Mouse (Mus musculus) 3134 (cell line): ENCODE results near the gene Wnt3a.

Experiments used
- DNase-seq: peaks from one replicate; pipeline ENCODE4 v3.0.0-alpha.2; 2011; ENCODE audit warnings: low spot score; ENCODE audit not compliant: insufficient read length; ENCODE audit errors: extremely low read depth

Gene Wnt3a

DNA sequence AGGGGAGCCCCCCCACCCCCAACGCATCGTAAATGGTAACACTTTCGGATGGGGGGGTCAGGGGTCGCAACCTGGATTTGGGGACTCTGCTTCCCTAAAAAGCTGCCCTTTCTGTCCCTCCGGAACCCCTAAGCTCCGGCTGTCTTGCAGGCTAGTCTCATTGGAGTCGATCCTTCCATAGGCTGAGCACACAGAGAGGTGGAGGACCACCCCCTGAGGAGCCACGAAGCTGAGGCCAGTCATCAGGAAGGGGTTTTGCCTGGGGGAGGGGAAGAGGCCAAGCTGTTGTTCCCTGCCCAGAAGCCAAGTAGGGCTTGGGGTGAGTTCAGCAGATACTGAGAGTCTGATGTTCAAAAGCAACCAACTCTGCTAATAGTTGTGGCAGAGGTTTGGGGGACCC is 26.0 kb downstream of the Wnt3a start:
- DNase-seq = no peak

DNA sequence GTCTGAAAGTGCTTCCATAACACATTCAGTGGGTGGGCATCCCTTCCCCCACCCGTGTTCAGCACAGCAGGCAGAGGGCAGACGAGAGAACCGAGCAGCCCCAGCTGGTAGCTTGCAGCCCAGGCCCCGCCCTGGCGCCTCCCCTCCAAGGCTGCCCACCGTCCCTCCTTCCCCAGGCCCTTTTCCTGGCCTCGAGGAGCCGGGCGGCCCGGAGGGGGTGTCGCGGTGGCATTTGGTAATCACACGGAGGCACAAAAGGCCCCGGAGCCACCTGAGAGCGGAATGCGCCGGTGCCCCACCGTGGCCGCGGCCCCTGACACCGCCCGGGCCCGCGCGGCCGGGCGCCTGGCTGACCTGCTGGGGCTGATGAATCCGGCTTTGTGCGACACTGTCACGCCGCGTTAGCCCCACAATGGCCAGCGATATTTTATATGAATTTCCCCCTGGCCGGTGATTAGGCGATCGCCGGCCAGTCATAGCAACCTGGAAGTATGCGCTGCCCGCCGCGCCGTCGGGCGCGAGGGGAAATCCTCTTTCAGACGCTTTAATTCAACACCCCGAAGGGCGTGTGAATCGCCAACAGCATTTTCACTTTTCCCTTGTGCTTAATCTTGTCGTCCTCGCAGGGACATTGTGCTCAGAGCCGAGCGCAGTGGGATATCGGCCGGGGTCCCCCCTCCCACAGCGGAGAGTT is 26.5 kb downstream of the Wnt3a start:
- no peak for DNase-seq

DNA sequence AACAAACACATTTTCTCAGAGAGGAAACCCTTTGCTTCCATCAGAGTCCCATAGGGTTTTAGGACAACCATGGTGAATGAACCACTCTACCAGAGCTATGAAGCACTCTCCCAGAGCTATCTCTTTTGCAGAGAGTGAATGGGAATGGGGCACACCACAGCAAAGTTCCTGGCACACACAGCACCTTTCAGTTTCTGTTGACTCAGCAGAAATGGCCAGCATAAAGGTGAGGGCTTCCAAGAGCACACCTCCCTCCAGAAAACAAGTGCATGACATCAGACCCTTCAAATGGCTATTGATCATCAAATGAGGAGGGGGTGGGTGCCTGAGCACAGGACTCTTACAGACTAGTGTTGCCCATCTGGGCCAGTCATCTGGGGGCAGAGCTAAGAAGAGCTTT is 28.2 kb downstream of the Wnt3a start:
- DNase-seq = no peak

DNA sequence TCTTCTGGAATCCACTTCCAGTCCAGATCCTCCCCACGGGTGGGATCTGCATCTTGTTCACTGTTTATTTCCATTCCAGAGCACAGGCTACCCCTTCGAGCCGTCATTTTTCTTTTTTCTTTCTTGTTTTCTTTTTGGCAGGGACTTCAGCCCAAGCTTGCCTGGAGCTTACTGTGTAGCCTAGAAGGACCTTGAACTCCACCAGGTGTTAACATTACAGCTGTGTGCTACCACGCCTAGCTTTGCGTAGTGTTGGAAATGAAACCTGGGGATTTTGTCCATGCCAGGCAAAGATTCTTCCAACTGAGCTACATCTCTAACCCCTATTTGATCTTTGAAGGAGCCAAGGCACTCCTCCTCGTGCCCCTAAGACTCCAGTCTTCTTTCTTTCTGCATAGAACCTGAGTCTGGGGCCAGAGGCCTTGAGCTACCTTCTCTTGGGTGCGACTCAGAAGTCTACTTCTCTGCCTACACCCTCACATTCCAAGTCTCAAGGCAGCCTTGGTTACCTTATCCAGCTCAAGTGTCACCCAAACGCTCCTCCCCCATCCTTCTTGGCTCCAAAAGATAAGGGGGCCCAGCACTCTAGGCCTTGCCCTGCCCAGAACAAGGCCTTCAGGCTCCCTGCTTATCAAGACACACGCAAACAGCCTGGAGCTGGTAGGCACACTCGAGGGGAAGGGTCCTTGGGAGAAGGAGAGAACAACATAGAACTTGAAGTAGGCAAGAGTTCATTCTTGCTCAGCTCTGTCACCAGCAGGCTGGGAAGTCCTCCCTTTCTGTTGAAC is 29.7 kb downstream of the Wnt3a start:
- no peak for DNase-seq

DNA sequence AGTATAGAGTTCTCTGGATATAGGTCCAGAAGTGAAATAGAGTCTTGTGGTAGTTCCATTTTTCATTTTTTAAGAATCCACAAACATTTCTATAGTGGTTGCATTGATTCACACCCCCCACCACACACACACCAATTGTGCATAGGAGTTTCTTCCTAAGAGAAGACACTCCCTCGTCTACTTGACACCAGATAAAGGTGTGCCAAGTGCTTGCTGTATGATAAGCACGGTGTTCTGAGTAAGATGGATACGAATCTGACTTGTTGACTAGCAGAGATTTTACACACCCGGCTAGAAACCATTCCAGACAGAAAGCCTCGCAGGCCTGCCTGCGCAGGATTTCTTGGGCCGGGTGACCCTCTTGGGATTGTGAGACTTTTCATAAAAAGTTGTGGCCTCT is 30.9 kb downstream of the Wnt3a start:
- DNase-seq = no peak

DNA sequence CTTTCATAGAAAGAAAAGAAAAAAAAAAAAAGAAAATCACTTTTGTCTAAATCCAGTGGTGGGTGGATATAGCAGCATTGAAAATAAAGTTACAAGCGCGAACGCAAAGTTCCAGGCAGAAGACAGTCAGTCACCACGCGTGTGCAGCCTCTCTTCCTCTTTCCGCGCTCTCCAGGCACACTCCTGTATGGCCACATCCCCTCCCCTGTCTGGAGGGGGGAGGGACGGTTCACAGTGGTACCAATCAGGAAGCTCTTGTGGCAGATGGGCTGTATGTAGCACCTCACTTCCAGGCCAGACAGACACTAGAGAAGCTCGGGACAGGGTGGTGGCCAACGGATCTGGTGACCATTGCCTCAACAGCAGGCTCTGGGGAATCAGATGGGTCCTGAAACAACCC is 42.5 kb downstream of the Wnt3a start:
- DNase-seq = no peak

DNA sequence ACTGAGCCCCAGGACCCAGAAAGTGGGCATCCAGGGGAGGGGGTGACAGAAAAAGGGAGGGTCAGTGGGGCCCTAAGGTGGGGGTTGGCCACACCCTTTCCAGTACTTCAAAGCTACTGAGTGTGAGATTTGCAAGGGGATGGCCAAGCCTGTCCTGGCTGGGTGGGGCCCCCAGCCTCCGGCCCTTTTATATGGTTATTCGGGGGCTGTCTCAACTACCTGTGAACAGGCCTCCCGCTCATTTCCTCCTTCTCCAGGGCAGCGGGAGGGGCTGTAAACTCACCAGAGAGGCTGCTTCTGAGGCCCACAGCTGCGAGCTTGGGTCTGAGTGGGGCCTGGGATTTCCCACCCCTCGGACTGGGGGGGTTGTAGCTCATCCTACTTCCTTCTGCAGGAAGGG is 46.7 kb downstream of the Wnt3a start:
- DNase-seq = no peak

DNA sequence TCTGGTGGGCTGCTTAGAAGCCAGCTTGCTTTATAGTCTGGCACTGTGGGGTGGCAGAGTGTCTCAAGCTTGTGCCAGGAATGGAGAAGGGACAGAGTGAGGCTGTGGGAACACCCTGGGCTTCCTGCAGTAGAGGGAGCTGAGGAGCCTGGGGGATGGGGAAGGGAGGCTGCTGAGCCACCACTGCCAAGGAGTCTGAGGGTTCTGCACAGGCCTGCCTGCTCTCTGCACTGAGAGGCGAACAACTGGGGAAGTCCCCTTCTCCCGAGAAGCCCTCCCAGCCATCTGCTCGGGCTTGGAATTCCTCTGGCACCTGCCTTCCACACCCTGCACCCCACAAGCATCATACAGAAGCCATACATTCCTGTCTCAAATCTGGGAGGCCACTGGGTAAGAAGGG is 48.7 kb downstream of the Wnt3a start:
- DNase-seq = no peak

DNA sequence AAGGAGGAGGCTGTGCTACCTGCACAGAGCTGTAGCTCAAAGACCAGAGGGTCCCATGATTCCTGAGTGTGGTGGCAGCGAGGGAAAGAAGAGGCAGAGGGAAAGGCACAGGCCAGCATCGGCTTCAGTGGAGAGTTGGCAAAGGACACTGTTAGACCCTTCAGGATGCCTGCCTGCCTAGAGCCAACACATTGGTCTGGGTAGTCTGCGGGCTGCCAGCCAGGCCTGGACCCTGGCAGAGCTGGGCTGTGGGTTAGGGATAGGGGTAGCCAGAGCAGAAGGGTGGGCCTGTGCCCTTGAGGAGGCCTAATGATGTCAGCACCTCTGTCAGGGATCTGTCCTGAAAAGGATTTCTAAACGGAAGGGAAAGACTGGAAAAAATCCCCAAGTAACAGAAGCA is 50.8 kb downstream of the Wnt3a start:
- no peak for DNase-seq

DNA sequence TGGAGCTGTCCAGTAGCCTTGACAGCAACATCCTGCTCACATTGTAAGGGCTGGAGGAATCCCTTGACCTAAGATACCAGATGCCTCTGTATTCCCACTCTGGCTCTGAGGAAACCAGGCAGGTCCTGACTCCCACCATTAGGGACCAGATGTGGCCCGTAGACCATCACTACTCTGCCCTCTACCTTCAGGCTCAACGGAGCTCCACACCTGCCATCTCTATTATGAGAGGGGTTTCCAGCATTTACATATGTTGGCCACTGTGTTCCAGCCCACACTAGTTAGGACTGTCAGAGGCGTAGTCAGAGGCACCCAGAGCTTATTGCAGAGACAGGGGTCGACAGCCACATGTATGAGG is 51.1 kb downstream of the Wnt3a start:
- DNase-seq = no peak

DNA sequence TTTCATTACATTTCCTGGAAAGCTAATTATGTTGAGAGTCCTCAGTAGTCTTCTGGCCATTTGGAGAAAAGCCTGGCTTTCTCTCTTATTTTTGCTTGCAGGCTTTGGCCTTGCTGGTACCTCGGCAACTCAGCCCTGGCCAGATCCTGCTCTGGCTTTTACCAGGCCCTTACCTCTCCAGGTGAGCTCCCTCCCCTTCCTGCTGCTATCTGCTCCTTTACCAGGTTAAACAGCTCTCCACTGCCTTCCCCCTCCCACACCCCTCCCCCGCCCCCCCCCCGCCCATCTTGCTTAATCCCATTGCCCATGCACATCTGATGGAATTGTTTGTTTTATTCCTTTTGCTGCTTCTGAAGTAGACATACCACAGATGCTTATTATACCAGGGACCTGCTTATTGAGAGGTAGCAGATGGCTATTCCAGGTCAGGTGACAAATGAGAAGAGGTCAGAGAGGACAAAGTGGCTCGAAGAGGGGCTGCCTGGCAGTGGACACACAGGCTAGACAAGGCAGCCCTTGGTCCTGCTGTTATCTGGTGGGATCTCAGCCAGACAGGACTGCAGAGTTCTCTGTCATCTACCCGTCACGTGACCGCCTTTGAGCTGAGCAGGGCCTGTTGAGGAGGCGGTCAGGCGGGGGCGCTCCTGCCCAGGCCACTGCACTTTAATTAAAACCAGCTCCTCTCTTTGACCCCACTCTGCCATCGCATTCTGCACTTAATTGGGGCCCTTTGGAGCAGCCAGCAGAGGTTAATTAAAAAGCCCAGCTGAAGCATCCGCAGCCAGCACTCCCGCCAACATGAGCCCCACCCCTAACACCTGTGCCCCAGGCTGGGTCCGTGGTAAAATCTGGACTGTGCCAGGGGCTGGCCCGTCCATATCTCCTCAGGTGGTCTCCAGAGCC is 51.8 kb downstream of the Wnt3a start:
- peak; percentile 43 for DNase-seq

DNA sequence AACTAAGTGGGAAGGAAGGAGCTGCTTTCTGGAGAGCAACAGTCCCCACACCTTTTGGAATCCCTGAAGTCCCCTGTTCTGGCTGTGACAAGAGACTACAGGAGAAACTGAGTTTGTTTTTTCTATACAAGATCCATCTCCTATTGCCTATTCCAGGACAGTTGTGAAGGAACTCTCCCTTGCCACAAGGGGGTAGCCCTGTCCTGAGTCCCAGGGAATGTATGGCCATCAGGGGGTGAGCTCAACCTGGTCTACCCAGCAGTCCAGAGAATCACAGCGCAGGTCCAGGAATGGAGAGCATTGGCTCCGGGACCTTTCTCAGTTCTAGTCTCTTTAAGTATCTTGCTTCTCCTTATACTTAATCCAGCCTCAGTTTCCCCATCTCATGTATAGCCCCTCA is 57.8 kb downstream of the Wnt3a start:
- no peak for DNase-seq

DNA sequence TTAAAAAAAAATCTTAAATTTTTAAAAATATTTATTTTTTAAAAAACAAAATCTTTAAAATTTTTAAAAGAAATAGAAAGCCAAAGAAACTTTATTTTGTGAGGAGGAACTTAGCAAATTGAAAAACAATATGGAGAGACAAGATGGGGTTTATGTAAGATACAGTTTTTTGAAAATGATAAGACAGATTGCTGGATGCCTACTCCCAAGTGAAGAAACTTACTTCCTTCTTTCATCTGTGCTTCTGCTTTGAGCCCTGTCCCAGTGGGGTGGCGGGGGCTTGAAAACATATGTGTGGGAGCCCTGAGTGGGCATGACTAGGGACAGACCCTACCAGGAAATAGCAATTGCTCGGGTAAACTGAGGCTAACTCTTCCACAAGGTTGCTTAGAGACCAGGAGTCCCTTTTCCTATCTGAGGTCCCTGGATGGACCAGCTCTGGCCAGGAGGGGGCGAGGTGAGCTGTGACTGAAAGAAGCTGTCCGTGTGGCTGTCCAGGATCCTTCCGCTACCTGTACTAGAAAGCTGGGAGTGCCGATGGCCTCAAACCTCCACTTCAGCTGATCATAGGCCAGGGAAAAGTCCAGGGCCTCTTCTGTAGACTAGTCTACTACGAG is 60.3 kb downstream of the Wnt3a start:
- DNase-seq = peak; percentile 32

DNA sequence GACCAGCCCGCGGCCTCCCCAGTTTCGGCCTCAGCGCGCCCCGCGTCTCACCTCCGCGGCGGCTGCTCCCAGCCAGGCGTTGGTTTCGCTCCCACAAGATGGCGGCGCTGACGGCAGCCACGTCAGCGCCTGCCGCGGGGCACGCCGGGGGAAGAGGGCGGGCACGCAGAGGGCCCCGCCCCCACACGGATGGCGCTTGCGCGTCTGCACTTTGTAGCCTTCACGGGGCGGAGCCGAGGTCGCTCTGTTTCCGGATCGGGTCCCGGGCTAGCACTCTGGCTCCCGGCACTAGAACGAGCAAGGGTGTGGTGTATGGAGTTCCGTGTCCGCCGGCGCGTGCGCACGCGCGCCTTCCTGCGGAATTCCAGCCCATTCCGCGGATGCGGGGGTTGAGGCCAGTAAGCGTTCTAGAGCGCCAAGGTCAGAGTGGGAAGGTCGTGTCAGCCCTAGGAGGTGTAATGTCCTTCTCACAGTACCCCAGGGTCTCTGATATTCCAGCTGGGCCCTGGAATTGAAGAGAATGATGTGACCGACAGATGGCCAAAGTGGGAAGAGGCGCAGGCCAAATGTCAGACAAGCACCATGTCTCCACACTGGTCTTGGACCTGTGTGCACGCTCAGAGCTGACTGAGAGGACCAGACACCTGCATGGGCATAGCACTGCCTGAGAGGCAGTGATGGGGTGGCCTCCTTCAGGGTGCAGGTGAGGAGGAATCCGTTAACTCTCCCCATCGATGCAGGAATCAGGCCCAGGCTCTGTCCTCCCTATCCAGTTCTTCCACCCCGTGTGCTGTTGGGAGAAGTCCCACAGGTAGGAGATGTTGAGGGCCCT is 62.2 kb downstream of the Wnt3a start, which contains the start of gene Arf1:
Gene Arf1, minus strand, starts transcription at position 149 of the 832 bp plus-strand sequence.
- peak; percentile 99 for DNase-seq

DNA sequence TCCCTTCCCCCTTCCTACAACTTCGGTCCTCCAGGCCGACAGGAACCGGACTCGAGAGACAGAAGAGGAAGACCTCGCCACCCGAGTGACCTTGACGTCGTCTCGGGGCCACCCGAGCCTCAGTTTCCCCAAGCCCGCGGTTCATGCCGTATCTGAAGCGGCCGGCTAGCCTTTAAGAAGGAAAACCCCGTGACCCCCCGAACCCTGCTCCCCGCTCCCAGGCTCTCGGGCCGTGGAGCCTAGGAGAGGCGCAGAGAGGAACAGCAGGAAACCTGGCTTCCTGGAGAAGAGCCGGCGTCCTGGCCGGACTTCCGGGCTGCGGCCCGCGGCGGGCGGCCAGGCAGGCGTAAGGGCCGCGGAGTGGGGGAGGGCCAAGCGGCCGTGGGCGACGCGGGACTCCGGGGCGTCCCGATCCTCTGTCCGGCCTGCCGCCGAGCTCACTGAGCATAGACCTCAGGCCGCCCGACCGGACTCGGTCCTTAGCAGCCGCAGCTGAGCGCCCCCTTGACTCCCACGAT is 62.9 kb downstream of the Wnt3a start:
- no peak for DNase-seq

DNA sequence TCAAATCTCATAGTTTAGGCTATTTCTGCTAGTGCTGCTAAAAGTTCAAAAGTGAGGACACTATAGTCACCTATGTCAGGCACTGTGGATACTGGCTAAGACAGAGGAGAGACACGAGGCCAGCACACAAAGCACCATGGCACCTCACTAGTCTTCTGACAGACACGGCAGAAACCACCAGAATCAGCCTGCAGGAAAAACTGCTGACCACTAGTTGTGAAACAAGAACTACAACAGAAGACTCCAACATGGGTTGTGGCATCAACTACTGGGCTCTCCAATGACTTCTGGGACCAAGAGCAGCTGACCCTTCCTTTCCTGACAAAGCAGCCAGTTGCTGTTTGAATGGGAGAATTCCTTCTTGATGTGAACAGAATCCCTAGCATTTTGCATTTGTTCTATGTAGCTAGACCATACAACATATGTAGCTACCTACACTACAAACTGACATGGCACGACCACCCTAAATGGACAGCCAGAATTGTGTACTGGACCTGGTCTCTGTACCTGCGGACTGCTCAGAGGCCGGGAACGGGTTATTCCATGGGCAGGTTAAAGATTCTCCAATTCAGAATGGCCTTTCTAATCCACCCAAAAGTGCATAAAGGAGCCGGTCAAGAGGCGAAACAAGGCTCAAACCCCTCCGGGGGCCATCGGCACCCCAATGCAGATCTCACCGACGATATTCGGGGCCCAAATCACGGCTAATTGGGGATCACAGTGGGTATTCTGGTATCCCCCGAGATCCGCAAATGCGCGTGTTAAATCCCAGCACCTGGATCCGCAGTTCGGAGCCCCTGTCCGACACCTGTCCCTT is 63.6 kb downstream of the Wnt3a start:
- peak; percentile 18 for DNase-seq

DNA sequence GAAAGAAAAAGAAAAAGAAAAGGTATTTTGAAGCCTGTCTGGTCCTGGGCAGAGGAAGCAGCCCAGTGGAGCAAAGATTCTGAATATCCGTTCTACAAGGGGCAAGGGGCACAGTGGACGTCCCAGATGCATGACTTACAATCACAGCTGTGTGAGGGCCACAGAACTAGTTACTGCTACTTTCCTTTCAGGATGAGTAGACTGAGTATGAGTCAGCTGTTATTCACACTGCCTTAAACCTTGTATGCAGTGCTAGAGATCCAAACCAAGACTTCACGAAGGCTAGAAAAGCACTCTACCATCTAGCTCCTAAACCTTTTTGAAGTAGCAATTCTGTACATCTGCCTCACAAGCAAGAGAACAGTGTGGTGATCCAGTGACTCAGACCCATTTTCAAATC is 64.3 kb downstream of the Wnt3a start:
- DNase-seq = peak; percentile 36

DNA sequence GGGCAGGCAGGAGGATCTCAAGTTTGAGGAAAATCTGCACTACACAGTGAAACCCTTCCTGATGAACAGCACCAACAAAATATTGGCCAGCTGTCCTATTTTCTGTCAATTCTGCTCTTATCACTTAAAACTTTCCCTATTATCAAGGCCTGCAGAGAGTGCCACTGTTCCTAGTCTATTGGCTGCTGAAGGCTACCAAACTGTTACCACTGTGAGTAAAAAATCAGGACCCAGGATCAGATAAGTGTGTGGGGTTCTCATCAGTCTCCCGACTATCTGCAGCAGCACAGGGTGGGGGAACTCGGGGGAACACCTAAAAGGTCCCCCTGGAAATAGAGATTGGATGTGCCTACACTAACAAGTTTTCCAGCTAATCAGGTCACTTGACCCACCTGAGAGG is 65.4 kb downstream of the Wnt3a start:
- DNase-seq = no peak

DNA sequence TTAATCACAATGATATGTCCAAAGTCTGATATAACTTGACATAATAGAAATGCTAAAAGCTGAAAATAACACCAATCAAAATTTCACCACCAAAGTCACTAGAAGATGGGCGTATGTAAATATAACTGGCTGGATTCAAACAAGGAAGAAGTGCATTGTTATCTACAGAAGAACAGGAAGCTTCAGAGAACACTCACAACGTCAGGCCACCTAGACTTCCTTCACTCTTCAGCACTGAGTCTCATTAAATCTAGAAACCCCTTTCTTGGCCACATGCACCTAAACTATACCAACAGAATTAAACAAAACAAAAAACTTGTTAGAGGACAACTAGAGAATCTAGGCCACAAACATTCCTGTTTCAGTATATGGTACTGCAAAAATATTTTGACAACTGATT is 66.1 kb downstream of the Wnt3a start:
- DNase-seq = no peak
